Mouse (Mus musculus): Measurements from ENCODE around the gene Polrmt. TPM values are rescaled to one million over a fixed set of nuclear protein-coding genes. Genes with fewer than 3 reads are reported as not detected.

Gene Polrmt
- polyA plus RNA-seq, 2 experiments: 10.1 to 17.4 TPM

GRCm38 (mm10) chr10:79788386-79789158, 42.2 kb upstream of the Polrmt start:
- peak in 1 of 3 experiments; percentile 51 for DNase-seq (ENCODE audit: low read depth in 3 of 3, low spot score in 3 of 3)
- H3K9ac ChIP-seq (replicated peaks): no peak overlapping the region
- H3K27ac ChIP-seq: no peak overlapping the region
- no peaks in the 10 kb centered on the region for H3K36me3 ChIP-seq (replicated peaks; ENCODE audit: control insufficient read depth, insufficient read depth, low read depth)
- no peaks in the 10 kb centered on the region; a peak in 1 of 4 replicates for H3K4me1 ChIP-seq (replicated peaks; ENCODE audit: control insufficient read depth in 2 of 2, insufficient read depth in 2 of 2, low read length in 1 of 2)
- H3K4me2 ChIP-seq (ENCODE audit: low read depth): no peak overlapping the region
- no peak overlapping the region for H3K4me3 ChIP-seq (ENCODE audit: insufficient read depth in 1 of 2, low read depth in 2 of 2, low read length in 2 of 2)
- TF ChIP-seq EP300 (IDR thresholded peaks at IDR 0.05; ENCODE audit: low read depth) (no peak), CTCF (IDR thresholded peaks at IDR 0.05; ENCODE audit: low read depth) (peak; percentile 85)
- no peaks in the 10 kb centered on the region for H3K9me3 ChIP-seq (ENCODE audit: control insufficient read depth, low read length)
- ATAC-seq (ENCODE audit: insufficient read depth): no peak
- H3K27me3 ChIP-seq (ENCODE audit: control insufficient read depth, insufficient read depth, low read length): peaks cover under 1% of the 10 kb centered on the region; the same call in 1 of the 2 replicates
- WGBS (ENCODE audit: insufficient replicate concordance): 12% methylated on average over 7 of the region's 7 CpGs

- Histone ChIP-seq H3K9me3 (ENCODE audit: control insufficient read depth, low read length) (no peaks in the 10 kb centered on the region), H3K4me1 (replicated peaks; ENCODE audit: control insufficient read depth in 2 of 2, insufficient read depth in 2 of 2, low read length in 1 of 2) (peaks cover 7 to 11% of the 10 kb centered on the region in 2 experiments), H3K4me3 (ENCODE audit: insufficient read depth in 1 of 2, low read depth in 2 of 2, low read length in 2 of 2) (no peak overlapping the region), H3K27ac (no peak overlapping the region), H3K4me2 (ENCODE audit: low read depth) (no peak overlapping the region), H3K36me3 (replicated peaks; ENCODE audit: control insufficient read depth, insufficient read depth, low read depth) (no peaks in the 10 kb centered on the region), H3K9ac (replicated peaks) (no peak overlapping the region), H3K27me3 (ENCODE audit: control insufficient read depth, insufficient read depth, low read length) (peaks cover 12% of the 10 kb centered on the region)
- TF ChIP-seq EP300 (IDR thresholded peaks at IDR 0.05; ENCODE audit: low read depth) (no peak), CTCF (IDR thresholded peaks at IDR 0.05; ENCODE audit: low read depth) (peak; percentile 67)
- ATAC-seq (ENCODE audit: insufficient read depth) (no peak), DNase-seq (ENCODE audit: low read depth in 3 of 3, low spot score in 3 of 3) (peak in 1 of 3 experiments; percentile 44)
- 44% methylated on average over 27 of the region's 27 CpGs for WGBS (ENCODE audit: insufficient replicate concordance)
Measured at GRCm38 (mm10) chr10:79783920-79784800, 37.8 kb upstream of the Polrmt start.

GRCm38 (mm10) chr10:79783050-79783449, 36.7 kb upstream of the Polrmt start:
- Histone ChIP-seq H3K4me2 (ENCODE audit: low read depth) (no peak overlapping the region), H3K9me3 (ENCODE audit: control insufficient read depth, low read length) (no peaks in the 10 kb centered on the region), H3K4me1 (replicated peaks; ENCODE audit: control insufficient read depth in 2 of 2, insufficient read depth in 2 of 2, low read length in 1 of 2) (peaks cover 7 to 11% of the 10 kb centered on the region in 2 experiments), H3K27ac (no peak overlapping the region), H3K36me3 (replicated peaks; ENCODE audit: control insufficient read depth, insufficient read depth, low read depth) (no peaks in the 10 kb centered on the region), H3K27me3 (ENCODE audit: control insufficient read depth, insufficient read depth, low read length) (peaks cover 23% of the 10 kb centered on the region), H3K4me3 (ENCODE audit: insufficient read depth in 1 of 2, low read depth in 2 of 2, low read length in 2 of 2) (no peak overlapping the region), H3K9ac (replicated peaks) (no peak overlapping the region)
- ATAC-seq (ENCODE audit: insufficient read depth) (no peak), DNase-seq (ENCODE audit: low read depth in 3 of 3, low spot score in 3 of 3) (no peak)
- WGBS (ENCODE audit: insufficient replicate concordance): 57% methylated on average over 7 of the region's 7 CpGs
- TF ChIP-seq CTCF (IDR thresholded peaks at IDR 0.05; ENCODE audit: low read depth) (peak; percentile 40), EP300 (IDR thresholded peaks at IDR 0.05; ENCODE audit: low read depth) (no peak)

GRCm38 (mm10) chr10:79781956-79782355, 35.6 kb upstream of the Polrmt start:
- DNase-seq (ENCODE audit: low read depth in 3 of 3, low spot score in 3 of 3) (no peak), ATAC-seq (ENCODE audit: insufficient read depth) (no peak)
- Histone ChIP-seq H3K4me1 (replicated peaks; ENCODE audit: control insufficient read depth in 2 of 2, insufficient read depth in 2 of 2, low read length in 1 of 2) (peaks cover 7 to 11% of the 10 kb centered on the region in 2 experiments), H3K4me3 (ENCODE audit: insufficient read depth in 1 of 2, low read depth in 2 of 2, low read length in 2 of 2) (no peak overlapping the region), H3K9me3 (ENCODE audit: control insufficient read depth, low read length) (no peaks in the 10 kb centered on the region), H3K36me3 (replicated peaks; ENCODE audit: control insufficient read depth, insufficient read depth, low read depth) (no peaks in the 10 kb centered on the region), H3K9ac (replicated peaks) (no peak overlapping the region), H3K4me2 (ENCODE audit: low read depth) (no peak overlapping the region), H3K27me3 (ENCODE audit: control insufficient read depth, insufficient read depth, low read length) (peaks cover 34% of the 10 kb centered on the region), H3K27ac (no peak overlapping the region)
- 57% methylated on average over 5 of the region's 5 CpGs for WGBS (ENCODE audit: insufficient replicate concordance)
- TF ChIP-seq EP300 (IDR thresholded peaks at IDR 0.05; ENCODE audit: low read depth) (no peak), CTCF (IDR thresholded peaks at IDR 0.05; ENCODE audit: low read depth) (0 out of 2 replicates have a peak, but pooled peaks have one; percentile 14)

GRCm38 (mm10) chr10:79781139-79781538, 34.8 kb upstream of the Polrmt start:
- TF ChIP-seq CTCF (IDR thresholded peaks at IDR 0.05; ENCODE audit: low read depth) (no peak), EP300 (IDR thresholded peaks at IDR 0.05; ENCODE audit: low read depth) (no peak)
- Histone ChIP-seq H3K4me3 (ENCODE audit: insufficient read depth in 1 of 2, low read depth in 2 of 2, low read length in 2 of 2) (peak overlapping the region; percentile 39 to 42; a peak in 3 of 4 replicates), H3K9me3 (ENCODE audit: control insufficient read depth, low read length) (no peaks in the 10 kb centered on the region), H3K9ac (replicated peaks) (no peak overlapping the region), H3K4me1 (replicated peaks; ENCODE audit: control insufficient read depth in 2 of 2, insufficient read depth in 2 of 2, low read length in 1 of 2) (peaks cover 7 to 11% of the 10 kb centered on the region in 2 experiments), H3K36me3 (replicated peaks; ENCODE audit: control insufficient read depth, insufficient read depth, low read depth) (no peaks in the 10 kb centered on the region), H3K27ac (no peak overlapping the region), H3K4me2 (ENCODE audit: low read depth) (peak overlapping the region; percentile 71), H3K27me3 (ENCODE audit: control insufficient read depth, insufficient read depth, low read length) (peaks cover 38% of the 10 kb centered on the region)
- ATAC-seq (ENCODE audit: insufficient read depth): no peak
- DNase-seq (ENCODE audit: low read depth in 3 of 3, low spot score in 3 of 3): no peak
- WGBS (ENCODE audit: insufficient replicate concordance): 29% methylated on average over 21 of the region's 21 CpGs
